Mouse (Mus musculus) duodenum, adult 2 months (tissue): ENCODE data around the gene Gm5901. TPM values are rescaled to one million over a fixed set of nuclear protein-coding genes. Genes with fewer than 3 reads are reported as not detected.

Experiments
- polyA plus RNA-seq: library from polyadenylated mRNA; depleted of rRNA; stranded (reverse); fragments of >200 nt; gene quantifications from 2 replicates; pipeline ENCODE4 v1.2.3, GENCODE M21; 2012; ENCODE audit warnings: low replicate concordance; rRNA removed

The Gm5901 gene
- not detected in 2 replicates for polyA plus RNA-seq

DNA sequence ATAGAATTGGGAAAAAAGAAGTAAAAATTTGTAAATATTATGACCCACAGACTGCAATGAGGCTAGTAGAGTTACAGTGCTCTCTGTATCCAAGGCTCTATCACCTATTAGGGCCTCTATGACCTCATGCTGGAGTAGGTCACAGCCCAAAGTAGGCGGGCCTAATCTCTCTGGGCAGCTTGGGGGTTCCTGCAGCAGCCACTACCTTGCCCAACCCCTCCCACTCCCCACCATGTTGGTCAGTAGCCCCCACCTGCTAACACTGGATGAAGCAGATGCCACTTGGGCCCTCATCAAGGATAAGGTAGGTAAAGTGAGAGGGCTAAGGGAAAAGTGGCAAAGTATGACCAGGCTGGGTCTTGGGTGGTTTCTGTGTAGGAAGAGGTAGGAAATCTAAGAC is at the start of gene Gm5901:
Gm5901 (plus strand) TSS at position 173 of the 400 bp plus-strand sequence.

GRCm38 (mm10) chr7:105334004-105334403 is 40.8 kb upstream of the Gm5901 start, which contains the start of gene Olfr690:
Olfr690 (minus strand) TSS chr7:105334104.

GRCm38 (mm10) chr7:105342170-105342569 is 32.7 kb upstream of the Gm5901 start, which contains the start of gene Olfr691:
Olfr691 (minus strand) TSS chr7:105342270.

GRCm38 (mm10) chr7:105367930-105368329 is 6.9 kb upstream of the Gm5901 start, which contains the start of gene Olfr692:
Olfr692 (plus strand) TSS chr7:105368230.

GRCm38 (mm10) chr7:105399935-105400624 is 25.2 kb downstream of the Gm5901 start, which contains the start of gene Fam160a2:
Fam160a2 (minus strand) TSS chr7:105400054.

GRCm38 (mm10) chr7:105404268-105404667 is 29.4 kb downstream of the Gm5901 start, which contains the start of gene Cnga4:
Cnga4 (plus strand) TSS chr7:105404568.

GRCm38 (mm10) chr7:105425424-105426043 is 50.7 kb downstream of the Gm5901 start, which contains the start of gene Cckbr:
Cckbr (plus strand) TSS chr7:105425731.

Other genes starting within 250 kb of the Gm5901 start
- gene Olfr683, start 228.0 kb upstream of the Gm5901 start, polyA plus RNA-seq: not detected in 2 replicates
- gene Olfr684, start 211.4 kb upstream of the Gm5901 start, polyA plus RNA-seq: not detected in 2 replicates
- gene Olfr685, start 189.0 kb upstream of the Gm5901 start, polyA plus RNA-seq: not detected in 2 replicates
- gene Olfr686, start 167.6 kb upstream of the Gm5901 start, polyA plus RNA-seq: not detected in 2 replicates
- gene Olfr688, start 86.9 kb upstream of the Gm5901 start, polyA plus RNA-seq: not detected in 2 replicates
- gene Olfr689, start 63.9 kb upstream of the Gm5901 start, polyA plus RNA-seq: not detected in 2 replicates
- not detected in 2 replicates for gene Olfr690, start 40.9 kb upstream of the Gm5901 start, polyA plus RNA-seq
- not detected in 2 replicates for gene Olfr691, start 32.8 kb upstream of the Gm5901 start, polyA plus RNA-seq
- not detected in 2 replicates for gene Olfr692, start 6.8 kb upstream of the Gm5901 start, polyA plus RNA-seq
- gene Fam160a2, start 25.0 kb downstream of the Gm5901 start, polyA plus RNA-seq: 67.5 and 94.3 TPM in 2 replicates
- 0.05 and 0.34 TPM in 2 replicates for gene Cnga4, start 29.5 kb downstream of the Gm5901 start, polyA plus RNA-seq
- gene Cckbr, start 50.7 kb downstream of the Gm5901 start, polyA plus RNA-seq: 0.09 and 0.18 TPM in 2 replicates
- 22.7 and 38.6 TPM in 2 replicates for gene Cavin3, start 107.3 kb downstream of the Gm5901 start, polyA plus RNA-seq
- 11.4 and 16.6 TPM in 2 replicates for gene Smpd1, start 179.3 kb downstream of the Gm5901 start, polyA plus RNA-seq
- 17.9 and 21.9 TPM in 2 replicates for gene Apbb1, start 206.6 kb downstream of the Gm5901 start, polyA plus RNA-seq
- 0.15 and 0.50 TPM in 2 replicates for gene Hpx, start 225.1 kb downstream of the Gm5901 start, polyA plus RNA-seq